Mouse (Mus musculus) megakaryocyte, embryonic 14.5 days (primary cell): ENCODE results near the gene Cmtm5. TPM values are rescaled to one million over a fixed set of nuclear protein-coding genes. Genes with fewer than 3 reads are reported as not detected.
"Not testable (repeated sequence)": the region's sequence is repeated elsewhere in the genome, so short reads cannot be mapped to it uniquely, and the experiment has no call there.

Source experiments
- H3K27me3 ChIP-seq: replicated peaks from 2 replicates; pipeline ENCODE3; 2012; ENCODE audit warnings: inconsistent platforms
- H3K36me3 ChIP-seq: replicated peaks from 2 replicates; pipeline ENCODE3; 2012; ENCODE audit warnings: low read length, inconsistent platforms, mixed read lengths
- H3K4me1 ChIP-seq: 2 replicates; pipeline ENCODE4 v1.6.1; 2012; ENCODE audit warnings: inconsistent platforms
- H3K4me3 ChIP-seq: replicated peaks from 2 replicates; pipeline ENCODE3; 2012; ENCODE audit warnings: moderate library complexity, mild to moderate bottlenecking, inconsistent platforms
- H3K9me3 ChIP-seq: 2 replicates; pipeline ENCODE4 v1.6.1; 2012; ENCODE audit warnings: inconsistent platforms
- FLI1 ChIP-seq: IDR thresholded peaks from 2 replicates; pipeline ENCODE4 v1.6.1; 2012; ENCODE audit warnings: low read length, inconsistent platforms, mixed read lengths
- GATA1 ChIP-seq: IDR thresholded peaks from 3 replicates; pipeline ENCODE4 v1.6.1; 2012; ENCODE audit warnings: mixed read lengths, low read length, inconsistent platforms, borderline replicate concordance
- polyA plus RNA-seq: library from polyadenylated mRNA; stranded (reverse); fragments of >175 nt; gene quantifications from 2 replicates; pipeline ENCODE4 v1.2.3, GENCODE M21; 2012; ENCODE audit warnings: low replicate concordance; ENCODE audit not compliant: insufficient read depth

Gene Cmtm5
- polyA plus RNA-seq, 1 experiment, result not detected

DNA sequence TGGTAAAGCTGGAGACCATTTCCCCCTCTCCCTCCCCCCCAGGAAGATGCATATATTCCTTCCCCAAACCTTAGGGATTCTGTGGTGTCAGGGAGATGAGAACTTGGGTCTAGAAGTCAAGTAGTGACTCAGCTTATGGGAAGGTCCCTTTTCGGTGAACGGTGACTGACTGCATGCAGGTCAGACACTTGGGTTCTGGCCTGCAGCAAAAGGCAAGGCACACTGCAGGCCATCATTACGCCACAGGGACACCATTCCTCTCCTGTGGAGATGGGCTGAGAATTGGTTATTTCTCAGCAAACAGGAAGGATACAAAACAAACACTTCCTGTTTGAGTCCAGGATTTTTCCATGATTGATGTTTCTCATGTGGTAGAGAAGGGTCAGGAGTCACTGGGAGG is 23.1 kb downstream of the Cmtm5 start:
- no peaks in the 10 kb centered on the region for H3K36me3 ChIP-seq
- no peak overlapping the region for H3K4me3 ChIP-seq
- no peak for TF ChIP-seq GATA1
- TF ChIP-seq FLI1, result no peak
- H3K9me3 ChIP-seq, result no peaks in the 10 kb centered on the region
- peaks cover 4% of the 10 kb centered on the region; the same call in 1 of the 2 replicates for H3K4me1 ChIP-seq
- peaks cover 67% of the 10 kb centered on the region for H3K27me3 ChIP-seq

DNA sequence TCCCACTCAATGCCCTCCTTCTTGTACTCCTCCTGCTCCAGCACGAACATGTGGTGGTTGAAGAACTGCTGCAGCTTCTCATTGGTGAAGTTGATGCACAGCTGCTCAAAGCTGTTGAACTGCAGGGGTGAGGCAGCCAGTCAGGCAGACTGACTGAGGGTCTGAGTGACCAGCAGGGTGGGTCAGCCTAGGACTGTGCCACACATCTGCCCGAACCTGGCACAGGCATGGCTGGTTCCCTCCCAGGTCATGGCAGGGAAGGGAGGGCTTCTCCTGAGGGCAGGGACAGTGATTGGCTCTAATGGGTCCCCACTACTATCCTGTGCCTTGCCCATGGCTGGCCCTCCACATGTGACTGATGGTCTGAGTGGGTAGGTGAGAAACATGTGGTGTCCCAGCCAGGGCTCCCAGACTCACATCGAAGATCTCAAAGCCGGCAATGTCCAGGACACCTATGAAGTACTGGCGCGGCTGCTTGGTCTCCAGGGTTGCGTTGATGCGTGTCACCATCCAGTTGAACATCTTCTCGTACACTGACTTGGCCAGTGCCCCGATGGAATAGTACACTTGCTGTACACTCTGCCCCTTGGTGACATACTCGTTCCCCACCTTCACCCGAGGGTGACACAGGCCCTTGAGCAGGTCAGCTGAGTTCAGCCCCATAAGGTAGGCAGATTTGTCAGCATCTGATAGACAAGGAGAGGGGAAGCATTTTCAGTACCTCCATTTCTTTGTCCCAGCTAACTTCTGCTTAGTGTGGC is 24.0 kb downstream of the Cmtm5 start:
- peaks cover 68% of the 10 kb centered on the region for H3K27me3 ChIP-seq
- H3K36me3 ChIP-seq, H3K4me3 ChIP-seq, H3K9me3 ChIP-seq, H3K4me1 ChIP-seq: not testable (repeated sequence)

DNA sequence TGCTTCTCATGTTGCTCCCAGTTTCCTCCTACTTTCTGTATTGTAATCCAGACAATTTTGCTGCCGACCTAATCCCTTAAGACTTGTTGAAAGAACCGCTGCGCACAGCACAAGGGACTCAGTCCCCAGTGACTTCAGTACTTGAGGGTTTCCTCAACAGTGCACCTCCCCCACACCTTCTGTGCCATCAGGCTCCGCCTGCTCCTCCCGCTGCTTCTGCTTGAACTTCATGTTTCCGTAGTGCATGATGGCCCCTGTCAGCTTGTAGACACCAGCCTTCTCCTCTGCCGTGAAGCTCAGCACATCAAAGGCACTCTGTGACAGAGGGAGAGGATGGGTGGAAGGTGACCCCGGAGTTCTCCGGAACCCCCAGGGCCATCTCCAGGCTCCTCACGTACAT is 24.7 kb downstream of the Cmtm5 start:
- Histone ChIP-seq H3K36me3 (no peaks in the 10 kb centered on the region), H3K27me3 (peaks cover 71% of the 10 kb centered on the region), H3K4me1 (peaks cover 4% of the 10 kb centered on the region; the same call in 1 of the 2 replicates), H3K4me3 (no peak overlapping the region), H3K9me3 (0 out of 2 replicates have a peak, but pooled peaks cover 3% of the 10 kb centered on the region)
- TF ChIP-seq GATA1 (no peak), FLI1 (no peak)

DNA sequence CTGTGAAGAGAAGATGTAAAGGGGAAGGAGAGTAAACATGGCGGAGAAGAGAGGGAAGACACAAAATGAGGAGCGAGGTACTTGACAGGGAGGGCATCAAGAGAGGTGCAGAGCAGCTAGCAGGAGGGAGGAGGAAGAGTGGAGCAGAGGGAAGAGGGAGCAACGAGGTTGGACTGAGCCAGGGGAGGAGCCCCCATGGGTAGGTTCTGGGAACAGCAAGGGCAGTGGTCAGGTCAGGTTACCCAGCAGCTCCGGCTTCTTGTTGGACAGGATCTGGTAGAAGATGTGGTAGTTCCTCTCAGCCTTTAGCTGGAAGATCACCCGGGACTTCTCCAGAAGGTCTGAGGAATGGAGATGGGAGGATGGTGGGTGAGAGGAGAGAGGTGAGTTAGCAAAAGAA is 25.4 kb downstream of the Cmtm5 start:
- H3K27me3 ChIP-seq, result peaks cover 73% of the 10 kb centered on the region
- H3K4me1 ChIP-seq, result peaks cover 4% of the 10 kb centered on the region; the same call in 1 of the 2 replicates
- H3K36me3 ChIP-seq, result no peaks in the 10 kb centered on the region
- H3K4me3 ChIP-seq, result no peak overlapping the region
- peaks cover 6% of the 10 kb centered on the region; the same call in 1 of the 2 replicates for H3K9me3 ChIP-seq
- TF ChIP-seq FLI1, result no peak
- no peak for TF ChIP-seq GATA1

DNA sequence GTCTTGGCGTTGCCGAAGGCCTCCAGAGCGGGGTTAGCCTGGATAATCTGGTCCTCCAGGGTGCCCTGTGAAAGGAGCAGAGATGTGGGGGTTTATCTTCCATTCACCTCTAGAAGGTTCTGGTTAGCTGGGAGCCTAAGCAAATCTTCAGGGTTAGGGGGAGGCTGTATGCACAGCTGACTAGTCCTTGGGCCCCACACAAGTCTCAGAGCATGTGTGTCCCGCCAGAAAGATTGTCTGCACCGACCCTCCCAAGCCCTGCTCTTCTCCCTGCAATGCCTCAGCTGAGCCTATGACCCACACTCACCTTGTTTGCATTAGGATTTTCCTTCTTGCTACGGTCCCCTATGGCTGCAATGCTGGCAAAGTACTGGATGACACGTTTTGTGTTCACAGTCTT is 26.7 kb downstream of the Cmtm5 start:
- peaks cover 79% of the 10 kb centered on the region for H3K27me3 ChIP-seq
- H3K4me3 ChIP-seq, result no peak overlapping the region
- no peaks in the 10 kb centered on the region for H3K36me3 ChIP-seq
- H3K4me1 ChIP-seq, result peaks cover 4% of the 10 kb centered on the region; the same call in 1 of the 2 replicates
- TF ChIP-seq GATA1 (no peak), FLI1 (no peak)
- H3K9me3 ChIP-seq, result peaks cover 6% of the 10 kb centered on the region; the same call in 1 of the 2 replicates

DNA sequence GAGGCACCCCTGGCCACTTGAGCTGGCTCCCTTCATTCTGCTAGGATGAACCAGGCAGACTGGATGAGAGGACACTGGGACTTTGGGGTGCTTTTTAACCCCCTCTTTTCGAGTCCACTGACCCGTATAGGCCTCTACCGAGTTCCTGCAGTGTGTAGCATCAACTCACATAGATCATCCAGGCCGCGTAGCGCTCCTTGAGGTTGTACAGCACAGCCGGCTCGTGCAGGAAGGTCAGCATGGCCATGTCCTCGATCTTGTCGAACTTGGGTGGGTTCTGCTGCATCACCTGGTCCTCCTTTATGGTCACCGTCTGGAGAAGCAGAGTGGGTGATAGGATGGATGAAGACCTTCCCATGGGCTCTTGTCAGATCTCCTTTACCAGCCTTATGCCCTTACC is 27.7 kb downstream of the Cmtm5 start:
- H3K4me1 ChIP-seq, result peaks cover 4% of the 10 kb centered on the region; the same call in 1 of the 2 replicates
- H3K9me3 ChIP-seq, result peaks cover 6% of the 10 kb centered on the region; the same call in 1 of the 2 replicates
- H3K4me3 ChIP-seq, result no peak overlapping the region
- TF ChIP-seq GATA1 (no peak), FLI1 (no peak)
- peaks cover 81% of the 10 kb centered on the region for H3K27me3 ChIP-seq
- H3K36me3 ChIP-seq, result no peaks in the 10 kb centered on the region

DNA sequence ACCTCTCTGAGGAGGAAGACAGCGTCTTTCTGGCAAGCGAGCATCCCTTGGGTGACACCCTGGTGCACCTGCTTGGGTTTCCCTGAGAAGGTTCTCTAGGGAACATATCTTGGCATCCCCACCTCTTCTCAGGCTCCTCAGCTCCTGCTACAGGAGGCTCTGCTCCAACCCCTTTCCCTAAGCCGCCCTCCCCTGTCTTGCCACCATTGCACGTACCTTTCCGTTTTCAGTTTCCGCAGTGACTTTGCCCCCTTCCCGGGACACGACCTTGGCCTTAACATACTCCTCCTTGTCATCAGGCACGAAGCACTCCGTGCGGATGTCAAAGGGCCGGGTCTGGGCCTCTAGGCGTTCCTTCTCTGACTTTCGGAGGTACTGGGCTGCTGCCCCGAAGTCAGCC is 29.0 kb downstream of the Cmtm5 start:
- Histone ChIP-seq H3K27me3 (peaks cover 84% of the 10 kb centered on the region), H3K4me3 (no peak overlapping the region), H3K4me1 (peaks cover 4% of the 10 kb centered on the region; the same call in 1 of the 2 replicates), H3K9me3 (peaks cover 6% of the 10 kb centered on the region; the same call in 1 of the 2 replicates), H3K36me3 (no peaks in the 10 kb centered on the region)
- TF ChIP-seq GATA1, result no peak
- TF ChIP-seq FLI1, result no peak

DNA sequence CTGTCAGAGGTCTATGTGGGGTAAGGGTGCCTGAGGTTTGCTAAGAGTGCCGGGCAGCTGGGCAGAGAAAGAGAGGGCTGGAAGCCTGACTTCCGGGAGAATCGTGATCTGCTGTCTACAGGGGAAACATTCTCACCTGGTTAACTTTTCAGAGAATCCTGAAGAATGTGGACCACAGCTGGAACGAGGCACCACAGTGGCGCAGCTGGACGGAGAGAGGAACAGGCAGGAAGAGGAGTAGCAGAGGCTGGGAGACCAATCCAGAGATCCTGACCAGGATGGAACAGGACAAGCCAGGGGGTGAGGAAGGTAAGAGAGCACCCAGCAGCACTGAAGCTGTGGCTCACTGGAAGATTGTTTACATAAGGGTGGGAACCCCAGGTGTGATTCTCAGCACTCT is 29.6 kb downstream of the Cmtm5 start:
- H3K36me3 ChIP-seq, result no peaks in the 10 kb centered on the region
- H3K4me3 ChIP-seq, result no peak overlapping the region
- TF ChIP-seq FLI1, result no peak
- TF ChIP-seq GATA1, result no peak
- peaks cover 6% of the 10 kb centered on the region; the same call in 1 of the 2 replicates for H3K9me3 ChIP-seq
- H3K27me3 ChIP-seq, result peaks cover 86% of the 10 kb centered on the region
- H3K4me1 ChIP-seq, result peaks cover 4% of the 10 kb centered on the region; the same call in 1 of the 2 replicates

DNA sequence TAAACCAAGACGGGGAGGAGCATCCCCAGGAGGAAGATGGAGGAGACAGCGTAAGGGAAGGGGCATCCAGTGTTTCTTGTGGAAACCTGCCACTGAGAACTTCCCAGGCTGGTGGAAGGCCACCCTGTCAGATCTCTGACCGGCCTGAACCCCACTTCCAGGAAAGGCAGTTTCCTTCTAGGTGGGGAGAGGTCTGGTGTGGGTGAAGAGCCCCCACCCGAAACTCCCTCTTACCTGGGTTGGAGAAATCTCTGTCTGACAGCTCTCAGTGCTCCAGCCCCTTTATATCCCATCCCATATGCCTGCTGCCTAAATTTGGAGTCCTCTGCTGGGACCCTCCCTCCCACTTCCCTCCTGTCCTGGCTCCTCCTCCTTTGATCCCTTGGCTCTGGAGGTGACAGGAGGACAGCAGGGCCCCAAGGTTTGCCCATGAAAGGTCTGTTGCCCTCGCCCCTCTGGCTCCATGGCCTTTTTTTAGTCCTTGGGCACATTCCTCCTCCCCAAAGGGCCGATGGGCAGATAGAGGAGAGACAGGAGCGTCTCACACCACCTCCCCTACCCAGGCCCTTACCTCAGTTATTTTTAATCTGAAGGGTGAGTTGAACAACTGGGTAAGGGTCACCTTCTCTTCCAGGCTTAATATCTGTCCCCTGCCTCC is 30.4 kb downstream of the Cmtm5 start, which contains the start of gene Myh6:
Gene Myh6 (minus strand): TSS at position 608 of the 658 bp plus-strand sequence.
- TF ChIP-seq GATA1 (no peak), FLI1 (no peak)
- H3K4me3 ChIP-seq, result no peak within 1 kb of the TSS
- H3K9me3 ChIP-seq, result peaks cover 6% of the 10 kb centered on the region; the same call in 1 of the 2 replicates
- no peaks in the 10 kb centered on the region for H3K36me3 ChIP-seq
- no peaks in the 10 kb centered on the region for H3K4me1 ChIP-seq
- H3K27me3 ChIP-seq, result peaks cover 84% of the 10 kb centered on the region

DNA sequence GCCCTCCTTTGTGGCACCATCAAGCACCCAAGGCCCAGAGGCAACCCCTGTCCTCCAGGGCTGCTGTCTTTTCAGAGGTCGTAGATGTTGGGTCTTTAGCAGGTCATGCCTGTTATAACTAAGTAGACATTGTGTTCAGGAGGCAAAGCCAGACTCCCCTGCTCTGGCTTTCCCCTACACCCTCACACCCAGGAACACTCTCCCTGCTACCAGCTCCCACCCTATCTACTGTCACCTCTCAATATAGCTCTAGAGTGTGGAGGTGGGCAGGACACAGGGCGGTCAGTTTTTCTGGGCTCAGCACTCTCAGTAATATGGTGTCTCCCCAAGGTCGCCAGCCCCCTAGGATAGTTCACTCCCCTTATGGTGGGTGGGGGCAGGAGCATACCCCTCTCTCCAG is 31.8 kb downstream of the Cmtm5 start:
- Histone ChIP-seq H3K27me3 (peaks cover 78% of the 10 kb centered on the region), H3K4me1 (no peaks in the 10 kb centered on the region), H3K36me3 (no peaks in the 10 kb centered on the region), H3K4me3 (no peak overlapping the region), H3K9me3 (peaks cover 6% of the 10 kb centered on the region; the same call in 1 of the 2 replicates)
- TF ChIP-seq FLI1 (no peak), GATA1 (no peak)
